Mouse (Mus musculus) C3H10T1/2 (cell line): Measurements from ENCODE around the gene Pcyt1b. TPM values are rescaled to one million over a fixed set of nuclear protein-coding genes. Genes with fewer than 3 reads are reported as not detected.

ENCODE experiments used
- polyA plus RNA-seq, 2 experiments: library from polyadenylated mRNA; unstranded; fragments of >200 nt; fragmentation: generic; extraction: Trizol; gene quantifications; one replicate each; pipeline ENCODE4 v1.2.1; 2012; ENCODE audit warnings: missing spikeins in 2 of 2

The Pcyt1b gene
- polyA plus RNA-seq, result 1 to 10 TPM; 1.2 to 8.2 TPM

DNA sequence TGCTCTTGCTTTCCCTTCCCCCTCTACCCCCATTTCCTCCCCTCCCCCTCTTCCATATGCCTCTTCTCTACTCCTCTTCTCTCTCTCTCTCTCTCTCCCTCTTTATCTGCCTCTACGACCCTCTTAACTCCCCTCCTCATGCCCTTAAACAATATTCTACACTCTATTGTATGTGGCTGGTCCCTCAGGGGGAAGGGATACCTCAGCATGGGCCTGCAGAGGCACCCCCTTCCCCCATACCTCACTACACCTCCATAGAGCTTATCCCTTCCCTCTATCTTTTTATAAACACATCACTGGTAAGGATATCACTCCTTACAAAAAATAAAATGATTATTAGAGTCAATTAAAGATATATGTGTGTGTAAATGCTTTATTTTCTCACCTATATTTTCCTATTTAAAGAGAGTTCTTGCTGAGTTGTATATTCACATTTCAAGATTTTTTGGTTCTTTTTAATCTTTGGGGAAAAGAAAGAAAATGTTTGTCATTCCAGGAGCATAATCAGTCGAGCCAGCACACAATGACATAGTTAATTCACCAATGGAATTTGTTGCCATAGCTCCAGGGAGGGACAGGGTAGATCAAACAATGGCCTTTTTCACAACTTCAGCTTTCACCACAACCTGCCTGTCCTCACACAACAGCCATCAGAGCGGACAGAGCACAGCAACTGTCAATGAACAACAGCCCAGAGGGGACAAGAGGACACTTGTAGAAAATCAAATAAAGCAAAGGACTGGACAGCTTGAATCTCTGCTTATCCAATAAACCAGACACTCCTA lies at the start of gene Pcyt1b:
Gene Pcyt1b (plus strand): TSS at position 646 of the 785 bp plus-strand sequence.

DNA sequence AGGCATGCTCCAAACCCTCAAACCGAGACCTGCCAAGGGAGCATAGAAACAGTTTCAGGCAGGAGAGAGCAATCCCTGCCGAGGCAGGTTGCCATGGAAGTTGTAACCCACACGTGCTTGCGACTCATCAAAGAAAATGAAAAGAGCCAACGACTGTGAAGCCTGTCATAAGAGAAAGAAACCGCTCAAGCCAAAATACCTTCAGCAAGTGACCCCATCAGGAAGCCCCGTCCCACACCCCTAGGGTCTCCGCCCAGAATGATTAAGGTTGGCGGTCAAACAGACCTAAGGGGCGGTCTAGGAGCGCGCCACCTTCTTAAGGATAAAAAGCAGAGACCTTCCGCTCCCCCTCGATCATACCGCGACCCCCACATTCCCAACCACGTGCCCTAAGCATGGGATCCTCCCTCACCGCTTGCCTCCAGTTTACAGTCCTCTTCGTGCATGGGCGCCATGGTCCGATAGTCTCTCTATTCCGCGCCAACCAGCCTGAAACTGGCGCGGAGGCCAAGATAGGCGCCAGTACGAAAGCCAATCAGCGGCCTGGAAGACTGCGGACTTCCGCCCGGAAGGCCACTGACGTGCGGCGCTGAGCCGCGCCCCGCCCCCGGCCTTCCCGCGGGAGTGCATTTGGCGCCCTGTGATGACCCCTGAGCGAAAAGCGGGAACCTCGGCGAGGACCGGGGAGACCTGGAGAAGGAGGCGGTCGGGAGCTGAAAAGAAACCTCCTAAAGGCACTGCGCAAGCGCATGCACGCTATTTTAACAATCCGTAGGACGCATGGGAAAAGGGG lies 22.8 kb upstream of the Pcyt1b start, which contains the start of gene Pola1:
Gene Pola1 (minus strand): TSS at position 499 of the 793 bp plus-strand sequence.

Other genes starting within 250 kb of the Pcyt1b start
- 1 to 10 TPM in 1 of 2 experiments, under 1 TPM in 1; 0.50 to 1.5 TPM for gene Pola1, start 22.7 kb upstream of the Pcyt1b start, polyA plus RNA-seq
- 10 to 100 TPM; 21.1 to 24.6 TPM for gene Pdk3, start 177.3 kb downstream of the Pcyt1b start, polyA plus RNA-seq